Mouse (Mus musculus) embryonic facial prominence, embryonic 14.5 days (tissue): Measurements from ENCODE around the gene Prokr1. TPM values are rescaled to one million over a fixed set of nuclear protein-coding genes. Genes with fewer than 3 reads are reported as not detected.

Source experiments
- ATAC-seq: fragments of 200-750 bp; cut with Nextera tagmentation; 2 replicates; pipeline ENCODE4 v1.8.0; 2017; ENCODE audit warnings: low read depth, moderate number of reproducible peaks, moderate TSS enrichment
- DNase-seq: peaks from one replicate; pipeline ENCODE4 v3.0.0-alpha.2; 2015; ENCODE audit warnings: low spot score
- H3K27ac ChIP-seq: fragments of 300-500 bp; sonication (generic); replicated peaks from 2 replicates; pipeline ENCODE4 v1.5.1; 2014; ENCODE audit warnings: low read depth, mild to moderate bottlenecking, low read length, moderate library complexity
- H3K27me3 ChIP-seq: fragments of 300-500 bp; sonication (generic); replicated peaks from 2 replicates; pipeline ENCODE4 v1.6.1; 2014; ENCODE audit warnings: low read length; ENCODE audit not compliant: control insufficient read depth, insufficient read depth
- H3K36me3 ChIP-seq: fragments of 300-500 bp; sonication (generic); 2 replicates; pipeline ENCODE4 v1.6.1; 2014; ENCODE audit warnings: low read length, mixed read lengths; ENCODE audit not compliant: control insufficient read depth, insufficient read depth
- H3K4me1 ChIP-seq: fragments of 300-500 bp; sonication (generic); 2 replicates; pipeline ENCODE4 v1.6.1; 2014; ENCODE audit warnings: antibody characterized with exemption, low read length; ENCODE audit not compliant: control insufficient read depth, insufficient read depth
- H3K4me2 ChIP-seq: fragments of 300-500 bp; sonication (generic); 2 replicates; pipeline ENCODE4 v1.6.1; 2014; ENCODE audit warnings: low read depth, mild to moderate bottlenecking, low read length, moderate library complexity, mixed read lengths
- H3K4me3 ChIP-seq: fragments of 300-500 bp; sonication (generic); 2 replicates; pipeline ENCODE4 v1.5.1; 2014; ENCODE audit warnings: low read depth, mild to moderate bottlenecking, low read length
- H3K9ac ChIP-seq: fragments of 300-500 bp; sonication (generic); 2 replicates; pipeline ENCODE4 v1.6.1; 2014; ENCODE audit warnings: low read depth, mild to moderate bottlenecking, low read length, moderate library complexity, mixed read lengths
- H3K9me3 ChIP-seq: fragments of 300-500 bp; sonication (generic); 2 replicates; pipeline ENCODE4 v1.6.1; 2016; ENCODE audit warnings: low read length; ENCODE audit not compliant: control insufficient read depth
- WGBS: fragments of 180-500 bp; shearing (Covaris S2); extraction: QIAGEN DNeasy Blood & Tissue Kit; methylation state at CpG from one replicate; pipeline ENCODE4 v1.1.7; 2014; 5-methylcytosine and 5-hydroxymethylcytosine counted together
- polyA plus RNA-seq: library from polyadenylated mRNA; unstranded; fragments of >200 nt; fragmentation: Nextera tagmentation; extraction: Ambion mirVana; gene quantifications from 2 replicates; pipeline ENCODE4 v1.2.1, GENCODE M21; 2014

The Prokr1 gene
- polyA plus RNA-seq, 1 experiment from 2014 or later: 10.1 TPM

DNA sequence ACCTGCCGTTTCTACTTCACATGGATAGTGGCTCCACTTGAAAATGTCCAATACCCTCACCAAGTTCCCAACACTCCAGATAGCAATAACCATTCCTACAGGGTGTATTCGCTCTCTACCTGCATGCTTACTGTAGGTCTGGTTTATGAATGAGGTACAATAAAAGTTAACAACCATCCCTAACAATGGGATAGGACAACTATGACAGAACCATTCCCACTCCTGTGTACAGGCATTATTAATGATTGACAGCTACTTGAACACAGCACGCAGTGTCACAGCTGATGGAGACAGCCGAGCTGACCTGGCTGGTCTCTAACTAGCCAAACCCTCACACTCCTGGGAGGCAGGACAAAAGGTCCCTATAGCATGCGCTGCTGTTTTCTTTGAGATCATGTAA is 52.9 kb downstream of the Prokr1 start:
- ATAC-seq (no peak), DNase-seq (no peak)
- peaks cover 5% of the 10 kb centered on the region; the same call in 1 of the 2 replicates for H3K4me1 ChIP-seq
- no peak overlapping the region for H3K9ac ChIP-seq
- H3K36me3 ChIP-seq: no peaks in the 10 kb centered on the region
- 76% methylated on average over 5 of the region's 5 CpGs for whole genome bisulfite sequencing
- no peak overlapping the region for H3K27ac ChIP-seq
- no peak overlapping the region for H3K4me2 ChIP-seq
- no peaks in the 10 kb centered on the region for H3K9me3 ChIP-seq
- H3K4me3 ChIP-seq: no peak overlapping the region
- no peaks in the 10 kb centered on the region for H3K27me3 ChIP-seq

DNA sequence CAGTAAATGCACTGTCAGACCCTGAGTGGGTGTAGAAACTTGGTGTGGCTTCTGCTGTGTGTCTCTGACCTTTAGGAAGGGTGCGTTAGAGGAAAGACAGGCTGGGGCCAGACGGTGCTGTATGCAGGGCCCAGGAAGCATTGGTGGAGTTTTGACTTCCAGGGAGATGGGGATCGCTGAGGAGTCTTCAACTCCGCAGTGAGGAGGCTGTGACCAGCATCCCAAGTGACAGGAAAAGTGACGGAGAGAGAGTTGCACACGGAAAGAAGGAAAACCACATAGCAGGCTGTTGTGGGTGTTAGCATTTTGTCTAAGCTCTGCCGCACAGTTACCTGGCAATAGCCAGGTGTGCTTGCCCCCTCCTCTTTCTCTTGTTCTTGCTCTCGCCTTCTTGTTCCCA is 54.3 kb downstream of the Prokr1 start:
- no peak for ATAC-seq
- 69% methylated on average over 8 of the region's 8 CpGs for WGBS

DNA sequence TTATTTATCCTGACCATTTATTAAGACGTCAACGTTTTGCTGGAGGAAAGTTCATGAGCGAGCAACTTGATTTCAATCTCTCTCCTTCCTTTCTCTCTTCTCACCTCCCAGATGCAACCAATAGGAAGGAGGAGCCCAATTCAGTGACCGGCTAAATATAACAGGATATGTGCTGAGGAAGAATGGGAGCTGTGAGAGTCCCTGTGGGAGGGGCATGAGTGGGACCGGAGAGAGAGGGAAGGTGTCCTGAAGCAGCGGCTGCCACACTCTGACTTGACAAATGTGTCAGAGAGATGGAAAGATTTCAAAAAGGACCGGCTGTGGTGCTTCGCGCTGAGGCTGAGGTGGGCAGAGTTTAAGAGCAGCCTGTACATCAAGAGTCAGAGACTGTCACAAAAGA is 54.9 kb downstream of the Prokr1 start:
- no peaks in the 10 kb centered on the region for H3K27me3 ChIP-seq

More for the DNA sequence above, 54.3 kb downstream of the Prokr1 start:
- no peak overlapping the region for H3K4me2 ChIP-seq
- H3K9me3 ChIP-seq: no peaks in the 10 kb centered on the region
- H3K9ac ChIP-seq: no peak overlapping the region
- no peaks in the 10 kb centered on the region for H3K27me3 ChIP-seq
- no peak for DNase-seq
- H3K27ac ChIP-seq: no peak overlapping the region
- H3K36me3 ChIP-seq: no peaks in the 10 kb centered on the region
- H3K4me1 ChIP-seq: peaks cover 5% of the 10 kb centered on the region; the same call in 1 of the 2 replicates
- H3K4me3 ChIP-seq: no peak overlapping the region

DNA sequence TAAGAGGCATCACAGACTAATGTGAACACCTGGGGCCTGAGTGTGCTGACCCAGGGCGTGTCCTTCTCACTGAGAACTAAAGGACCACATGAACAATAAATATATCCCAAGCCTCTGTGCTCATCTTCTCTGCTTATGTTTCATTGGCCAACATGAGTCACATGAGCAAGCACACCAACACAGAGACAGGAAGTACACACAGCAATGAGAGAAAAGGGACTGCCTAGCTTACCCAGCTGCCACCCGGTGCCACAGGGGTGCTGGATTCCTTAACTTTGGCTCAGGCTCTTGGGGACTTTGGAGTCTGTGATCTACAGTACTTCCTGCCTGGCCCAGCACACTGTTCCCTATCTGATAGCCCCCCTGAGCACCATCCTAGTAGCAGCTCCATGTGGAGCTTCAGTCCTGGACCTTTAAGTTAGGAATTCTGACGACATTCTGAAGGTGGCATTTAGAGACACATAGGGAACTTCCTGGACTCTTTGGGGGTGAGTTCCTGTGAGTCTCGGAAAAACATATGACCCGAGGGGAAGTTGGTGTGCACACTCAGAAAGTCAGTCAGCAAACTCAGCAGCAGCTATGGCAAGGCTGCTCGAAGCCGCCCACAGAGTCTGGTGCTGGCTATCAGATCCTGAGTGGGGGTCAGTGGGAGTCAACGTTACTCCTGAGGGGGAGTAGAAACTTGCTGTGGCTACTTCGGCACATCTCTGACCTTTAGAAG is 55.5 kb downstream of the Prokr1 start:
- ATAC-seq (no peak), DNase-seq (no peak)
- 73% methylated on average over 9 of the region's 9 CpGs for WGBS
- Histone ChIP-seq H3K27me3 (no peaks in the 10 kb centered on the region), H3K9me3 (no peaks in the 10 kb centered on the region), H3K36me3 (no peaks in the 10 kb centered on the region), H3K9ac (no peak overlapping the region), H3K27ac (no peak overlapping the region), H3K4me3 (no peak overlapping the region), H3K4me2 (no peak overlapping the region), H3K4me1 (peaks cover 5% of the 10 kb centered on the region; the same call in 1 of the 2 replicates)

More for the DNA sequence above, 54.9 kb downstream of the Prokr1 start:
- Histone ChIP-seq H3K4me2 (no peak overlapping the region), H3K4me1 (peaks cover 5% of the 10 kb centered on the region; the same call in 1 of the 2 replicates), H3K9ac (no peak overlapping the region), H3K4me3 (no peak overlapping the region), H3K27ac (no peak overlapping the region), H3K36me3 (no peaks in the 10 kb centered on the region), H3K9me3 (no peaks in the 10 kb centered on the region)
- ATAC-seq (no peak), DNase-seq (no peak)
- WGBS: 73% methylated on average over 9 of the region's 9 CpGs

DNA sequence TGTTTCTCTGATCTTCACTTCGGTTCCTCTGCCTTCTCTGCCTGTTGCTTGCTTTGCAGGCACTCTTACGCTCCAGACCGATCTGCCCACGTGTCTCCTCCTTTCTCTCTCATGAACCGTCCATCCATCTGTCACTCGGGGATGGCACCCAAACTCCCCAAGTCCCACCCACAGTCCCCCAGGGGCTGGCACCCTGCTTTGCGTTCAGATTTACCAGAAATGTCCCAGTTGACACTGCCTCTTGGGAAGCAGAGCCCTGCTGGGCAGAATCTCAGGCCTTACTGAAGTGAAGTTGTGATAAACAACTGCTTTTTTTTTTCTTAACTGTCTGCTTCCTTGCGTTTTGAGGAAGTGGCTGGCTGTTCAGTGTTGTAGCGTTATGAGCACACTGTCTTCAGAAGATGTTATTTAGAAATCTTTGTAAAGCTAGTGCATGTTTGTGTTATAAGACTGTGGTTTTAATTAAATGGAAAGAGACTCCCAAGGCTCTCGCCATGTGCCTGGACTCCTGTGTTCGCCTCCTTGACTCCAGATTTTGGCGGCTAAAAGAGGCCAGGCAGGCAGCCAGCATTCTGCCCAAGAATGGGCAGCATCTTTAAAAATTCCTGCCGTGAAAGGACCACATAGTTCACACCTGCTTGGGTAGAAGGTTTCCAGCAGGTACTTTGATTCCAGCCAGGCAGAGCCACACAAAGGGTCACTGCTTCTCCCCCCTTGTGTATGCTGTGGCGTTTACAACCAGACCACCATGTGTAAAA is 57.4 kb downstream of the Prokr1 start, which contains the start of gene Arhgap25:
Gene Arhgap25, minus strand, starts transcription at position 307 of the 758 bp plus-strand sequence.
- 49% methylated on average over 14 of the region's 14 CpGs for WGBS
- Histone ChIP-seq H3K27ac (peak within 1 kb of the TSS; percentile 39), H3K4me1 (peaks cover 5% of the 10 kb centered on the region; the same call in 1 of the 2 replicates), H3K27me3 (no peaks in the 10 kb centered on the region; the same call in 1 of the 2 replicates), H3K36me3 (no peaks in the 10 kb centered on the region), H3K4me3 (no peak within 1 kb of the TSS), H3K9me3 (no peaks in the 10 kb centered on the region), H3K4me2 (no peak within 1 kb of the TSS), H3K9ac (0 out of 2 replicates have a peak within 1 kb of the TSS, but pooled peaks have one; percentile 25)
- DNase-seq (no peak), ATAC-seq (no peak)

DNA sequence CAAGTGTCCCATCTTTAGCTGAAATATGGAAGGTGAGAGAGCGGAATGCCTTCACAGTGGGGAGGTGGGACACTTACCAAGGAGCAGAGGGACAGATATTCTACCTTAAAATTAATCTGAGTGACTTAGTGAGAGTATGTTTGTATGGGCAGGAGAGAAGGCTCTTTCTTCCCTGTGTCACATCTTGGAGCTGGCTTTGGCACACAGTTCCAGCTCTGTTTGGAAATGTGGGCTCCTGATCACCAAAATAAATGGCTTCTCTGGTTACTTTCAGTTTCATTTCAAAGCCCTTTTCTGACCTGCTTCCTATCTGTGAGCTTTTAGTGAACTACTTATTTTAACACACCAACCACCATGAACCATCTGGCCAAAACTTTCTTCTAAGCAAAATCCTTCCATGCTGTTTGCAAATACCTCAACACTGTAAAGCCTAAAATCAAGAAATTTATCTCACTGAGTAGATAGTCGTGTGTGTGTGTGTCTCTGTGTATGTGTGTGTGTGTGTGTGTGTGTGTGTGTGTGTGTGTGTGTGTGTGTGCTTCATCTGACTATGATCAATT is 59.0 kb downstream of the Prokr1 start:
- H3K27me3 ChIP-seq: no peaks in the 10 kb centered on the region; the same call in 1 of the 2 replicates
- WGBS: 74% methylated on average over 2 of the region's 2 CpGs
- no peak overlapping the region for H3K9ac ChIP-seq
- DNase-seq (no peak), ATAC-seq (no peak)
- H3K4me2 ChIP-seq: no peak overlapping the region
- H3K27ac ChIP-seq: no peak overlapping the region
- H3K36me3 ChIP-seq: no peaks in the 10 kb centered on the region
- no peak overlapping the region for H3K4me3 ChIP-seq
- H3K9me3 ChIP-seq: no peaks in the 10 kb centered on the region
- H3K4me1 ChIP-seq: peaks cover 5% of the 10 kb centered on the region; the same call in 1 of the 2 replicates

DNA sequence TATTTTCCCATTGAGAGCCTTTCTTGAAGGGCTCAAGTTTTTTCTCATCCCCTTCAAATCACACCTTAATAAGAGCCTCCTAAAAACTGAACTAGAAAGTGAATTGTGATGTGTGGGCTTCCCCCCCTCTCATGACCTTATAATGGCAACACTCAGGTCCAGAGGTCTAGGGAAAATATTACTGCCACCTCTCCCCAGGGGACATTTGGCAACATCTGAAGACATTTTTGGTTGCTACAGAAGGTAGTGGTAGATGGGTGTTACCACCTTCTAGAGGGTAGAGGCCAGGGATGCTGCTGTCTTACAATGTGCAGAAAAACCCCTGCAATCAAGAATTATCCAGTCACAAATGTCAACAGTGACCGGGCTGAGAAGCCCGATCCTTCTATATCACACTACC is 60.2 kb downstream of the Prokr1 start:
- H3K4me1 ChIP-seq: peaks cover 5% of the 10 kb centered on the region; the same call in 1 of the 2 replicates
- 74% methylated on average over 2 of the region's 2 CpGs for WGBS

More for the DNA sequence above, 60.2 kb downstream of the Prokr1 start:
- Histone ChIP-seq H3K9me3 (no peaks in the 10 kb centered on the region), H3K9ac (no peak overlapping the region), H3K27me3 (no peaks in the 10 kb centered on the region; the same call in 1 of the 2 replicates), H3K4me2 (no peak overlapping the region), H3K4me3 (no peak overlapping the region), H3K36me3 (no peaks in the 10 kb centered on the region), H3K27ac (no peak overlapping the region)
- no peak for DNase-seq
- ATAC-seq: no peak
